Mouse (Mus musculus) C2C12 (cell line): ENCODE results near the gene Atp6v1b1. TPM values are rescaled to one million over a fixed set of nuclear protein-coding genes. Genes with fewer than 3 reads are reported as not detected.

Source experiments
- H3K27me3 ChIP-seq: one replicate; pipeline ENCODE4 v1.6.1; 2011; ENCODE audit not compliant: control insufficient read depth, insufficient read depth, insufficient read length
- H3K36me3 ChIP-seq: one replicate; pipeline ENCODE4 v1.6.1; 2011; ENCODE audit not compliant: control insufficient read depth, insufficient read depth
- H3K4me3 ChIP-seq: one replicate; pipeline ENCODE4 v1.5.1; 2011; ENCODE audit warnings: mild to moderate bottlenecking, control low read depth; ENCODE audit not compliant: poor library complexity, insufficient read depth, severe bottlenecking
- H3K79me2 ChIP-seq: one replicate; pipeline ENCODE4 v1.6.1; 2011; ENCODE audit not compliant: control insufficient read depth, insufficient read depth
- H3K79me3 ChIP-seq: one replicate; pipeline ENCODE4 v1.6.1; 2011; ENCODE audit warnings: low read depth, control low read depth
- H3ac ChIP-seq: one replicate; pipeline ENCODE3; 2011; ENCODE audit warnings: low read depth; ENCODE audit not compliant: control insufficient read depth, insufficient read length
- CEBPB ChIP-seq: IDR thresholded peaks from one replicate; pipeline ENCODE4 v1.6.1; 2011; ENCODE audit warnings: low read depth, mild to moderate bottlenecking, control low read depth, moderate library complexity
- CTCF ChIP-seq: IDR thresholded peaks from one replicate; pipeline ENCODE4 v1.5.1; 2011; ENCODE audit not compliant: control insufficient read depth, insufficient read depth, insufficient read length
- FOSL1 ChIP-seq: IDR thresholded peaks from one replicate; pipeline ENCODE4 v1.8.0; 2011; ENCODE audit warnings: mild to moderate bottlenecking, low read length; ENCODE audit not compliant: poor library complexity, insufficient read depth, severe bottlenecking
- MAX ChIP-seq: IDR thresholded peaks from one replicate; pipeline ENCODE4 v1.6.1; 2011; ENCODE audit warnings: mild to moderate bottlenecking, control low read depth
- MYOD1 ChIP-seq: IDR thresholded peaks from one replicate; pipeline ENCODE4 v1.6.1; 2011; ENCODE audit warnings: low read depth; ENCODE audit not compliant: control insufficient read depth, insufficient read length
- MYOG ChIP-seq: IDR thresholded peaks from one replicate; pipeline ENCODE4 v1.6.1; 2011; ENCODE audit not compliant: control insufficient read depth, insufficient read length; ENCODE audit errors: extremely low read depth
- USF1 ChIP-seq: IDR thresholded peaks from one replicate; pipeline ENCODE4 v1.6.1; 2011; ENCODE audit warnings: low read depth, mild to moderate bottlenecking, control low read depth, moderate library complexity
- polyA plus RNA-seq: library from polyadenylated mRNA; unstranded; fragments of >200 nt; fragmentation: generic; extraction: Trizol; gene quantifications from one replicate; pipeline ENCODE4 v1.2.1, GENCODE M21; 2012; ENCODE audit warnings: missing spikeins

The Atp6v1b1 gene
- polyA plus RNA-seq, 1 experiment = not detected

DNA sequence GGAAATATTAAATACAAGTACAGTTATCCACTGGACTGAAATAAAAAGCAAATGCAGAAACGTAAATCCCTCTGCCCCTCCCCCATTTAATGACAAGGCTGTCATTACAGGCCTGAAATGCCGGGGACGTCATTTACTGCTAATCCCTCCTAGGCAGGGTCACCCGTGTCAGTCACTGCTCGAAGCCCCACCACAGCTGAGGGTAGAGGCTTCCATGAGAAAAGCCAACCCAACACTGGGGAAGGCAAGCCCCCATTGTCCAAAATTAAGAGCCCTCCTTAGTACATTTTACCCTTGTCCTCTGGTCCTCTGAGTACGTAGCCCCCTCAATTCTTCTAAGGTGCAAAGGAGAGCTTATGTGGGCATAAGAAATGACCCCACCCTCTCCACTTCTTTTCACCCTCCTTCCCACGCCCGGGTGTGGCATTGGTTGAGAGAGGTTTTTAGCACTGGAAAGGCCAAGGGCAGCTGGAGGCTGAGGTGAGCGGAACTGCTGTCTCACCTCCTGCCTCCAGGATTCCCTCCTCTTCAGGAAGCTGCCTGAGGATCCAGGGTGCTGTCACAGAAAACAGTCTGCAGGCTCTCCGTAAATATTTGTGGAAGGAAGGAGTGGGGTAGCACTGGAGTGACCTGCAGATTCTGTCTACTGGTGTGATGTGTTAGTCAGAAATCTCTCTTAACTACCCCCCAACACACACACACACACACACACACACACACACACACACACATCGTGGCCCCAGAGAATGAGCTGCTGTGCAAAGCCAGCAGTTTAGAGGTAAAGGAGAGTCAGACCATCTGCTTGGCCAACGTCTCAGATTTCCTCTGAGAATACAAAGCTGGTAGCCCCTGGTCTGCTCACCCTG lies 29.3 kb upstream of the Atp6v1b1 start:
- Histone ChIP-seq H3K36me3 (no peaks in the 10 kb centered on the region), H3K79me3 (no peaks in the 10 kb centered on the region), H3K27me3 (peaks cover 48% of the 10 kb centered on the region), H3K79me2 (no peaks in the 10 kb centered on the region), H3K4me3 (no peak overlapping the region), H3ac (no peak overlapping the region)
- TF ChIP-seq MAX = no peak
- no peak for TF ChIP-seq MYOD1
- TF ChIP-seq CTCF = no peak
- TF ChIP-seq MYOG = no peak
- no peak for TF ChIP-seq FOSL1
- TF ChIP-seq USF1 = no peak
- no peak for TF ChIP-seq CEBPB

GRCm38 (mm10) chr6:83714221-83715123 lies 28.3 kb upstream of the Atp6v1b1 start:
- no peaks in the 10 kb centered on the region for H3K79me2 ChIP-seq
- no peak for TF ChIP-seq MYOG
- no peak for TF ChIP-seq MYOD1
- no peak for TF ChIP-seq USF1
- TF ChIP-seq FOSL1 = no peak
- no peak for TF ChIP-seq CTCF
- no peak for TF ChIP-seq MAX
- H3ac ChIP-seq = no peak overlapping the region
- H3K79me3 ChIP-seq = no peaks in the 10 kb centered on the region
- no peaks in the 10 kb centered on the region for H3K36me3 ChIP-seq
- no peak overlapping the region for H3K4me3 ChIP-seq
- H3K27me3 ChIP-seq = peaks cover 38% of the 10 kb centered on the region

- Histone ChIP-seq H3K27me3 (peaks cover 38% of the 10 kb centered on the region), H3K79me2 (no peaks in the 10 kb centered on the region), H3K4me3 (no peak overlapping the region), H3K79me3 (no peaks in the 10 kb centered on the region), H3K36me3 (no peaks in the 10 kb centered on the region), H3ac (no peak overlapping the region)
- no peak for TF ChIP-seq MYOG
- no peak for TF ChIP-seq CTCF
- TF ChIP-seq USF1 = no peak
- TF ChIP-seq MAX = no peak
- TF ChIP-seq FOSL1 = no peak
- TF ChIP-seq CEBPB = no peak
- TF ChIP-seq MYOD1 = no peak
Observed at GRCm38 (mm10) chr6:83715461-83716196, 27.2 kb upstream of the Atp6v1b1 start.

GRCm38 (mm10) chr6:83717026-83717425 lies 25.8 kb upstream of the Atp6v1b1 start:
- no peaks in the 10 kb centered on the region for H3K79me3 ChIP-seq
- no peaks in the 10 kb centered on the region for H3K79me2 ChIP-seq
- TF ChIP-seq FOSL1 (no peak), CEBPB (no peak), CTCF (no peak), MYOG (no peak)
- H3K36me3 ChIP-seq = no peaks in the 10 kb centered on the region
- no peak overlapping the region for H3ac ChIP-seq
- H3K4me3 ChIP-seq = no peak overlapping the region
- H3K27me3 ChIP-seq = peaks cover 46% of the 10 kb centered on the region

GRCm38 (mm10) chr6:83722526-83722925 lies 20.3 kb upstream of the Atp6v1b1 start:
- Histone ChIP-seq H3K36me3 (no peaks in the 10 kb centered on the region), H3K79me3 (no peaks in the 10 kb centered on the region), H3K4me3 (no peak overlapping the region), H3ac (no peak overlapping the region), H3K79me2 (no peaks in the 10 kb centered on the region), H3K27me3 (peaks cover 25% of the 10 kb centered on the region)
- TF ChIP-seq MAX = no peak
- TF ChIP-seq FOSL1 = no peak
- no peak for TF ChIP-seq USF1
- TF ChIP-seq MYOD1 = no peak
- no peak for TF ChIP-seq MYOG
- no peak for TF ChIP-seq CEBPB
- no peak for TF ChIP-seq CTCF
